Mouse (Mus musculus) stomach, adult 2 months (tissue): ENCODE measurements around the gene Hcfc2. TPM values are rescaled to one million over a fixed set of nuclear protein-coding genes. Genes with fewer than 3 reads are reported as not detected.

ENCODE experiments used
- polyA plus RNA-seq: library from polyadenylated mRNA; depleted of rRNA; stranded (reverse); fragments of >200 nt; gene quantifications from 2 replicates; pipeline ENCODE4 v1.2.3, GENCODE M21; 2012; rRNA removed

Gene Hcfc2
- 1.2 and 1.8 TPM in 2 replicates for polyA plus RNA-seq

DNA sequence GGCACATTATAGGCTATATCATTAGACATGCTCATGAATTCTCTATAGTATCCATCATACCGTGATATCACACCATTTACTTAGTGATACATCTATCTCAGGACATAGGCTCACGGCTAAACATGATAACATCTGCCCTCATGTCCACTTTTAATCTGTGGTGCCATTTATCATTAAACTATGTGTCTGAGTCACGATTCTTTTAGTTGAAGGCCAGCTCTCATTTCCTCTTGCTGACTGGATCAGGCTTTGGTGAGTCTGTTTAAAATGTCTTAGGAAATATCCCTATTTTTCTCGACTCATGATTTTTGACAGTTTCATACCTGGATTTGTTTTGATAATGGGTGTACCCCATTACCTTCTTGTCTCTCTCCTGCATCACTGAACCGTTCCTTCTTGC is at the start of gene Hcfc2:
TSS of gene Hcfc2 (plus strand) at position 205 of the 400 bp plus-strand sequence.

GRCm38 (mm10) chr10:82690494-82690893 is 5.5 kb upstream of the Hcfc2 start, which contains the start of gene Glt8d2:
Gene Glt8d2 (minus strand): TSS chr10:82690650.

DNA sequence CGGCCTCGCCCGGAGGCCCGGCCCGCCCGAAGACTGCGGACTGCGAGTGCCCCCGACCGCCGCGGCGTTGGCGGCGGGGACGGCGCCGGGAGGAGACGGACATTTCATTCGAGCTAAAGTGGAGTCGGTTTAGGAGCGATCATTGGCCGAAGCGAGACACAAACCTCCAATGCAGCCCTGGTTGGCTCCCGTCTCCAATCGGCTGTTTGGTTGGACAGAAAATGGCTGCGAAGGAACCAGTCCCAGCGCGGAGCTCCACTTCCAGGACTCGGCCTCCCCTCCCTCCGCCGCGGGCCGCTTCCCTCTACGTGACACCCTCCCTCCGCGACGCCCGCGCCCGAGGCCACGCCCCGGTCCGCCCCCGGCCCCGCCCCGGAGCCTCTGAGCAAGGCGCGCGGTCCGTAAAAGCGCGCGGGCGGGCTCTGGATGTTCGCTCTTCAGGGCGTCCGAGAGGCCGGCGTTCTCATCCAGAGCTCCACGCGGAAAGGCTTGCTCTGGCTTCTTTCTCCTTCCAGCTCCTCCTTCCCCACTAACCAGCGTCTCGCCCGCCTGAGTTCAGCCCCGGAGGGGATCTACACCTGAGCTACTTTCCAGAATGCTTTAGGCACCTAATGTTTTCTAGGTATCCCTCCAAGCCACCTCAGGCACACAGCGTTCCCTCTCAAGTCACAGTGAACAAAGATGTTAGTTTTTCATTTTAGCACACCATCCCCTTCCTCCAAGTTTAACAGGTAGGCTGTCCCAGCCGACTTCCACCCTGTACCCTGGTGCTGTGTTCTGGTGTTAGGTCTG is 68.1 kb downstream of the Hcfc2 start, which contains the start of gene Nfyb:
TSS of gene Nfyb (minus strand) at position 305 of the 792 bp plus-strand sequence.

Other genes with a start within 250 kb of the Hcfc2 start
- gene Gm1553, start 203.5 kb upstream of the Hcfc2 start, polyA plus RNA-seq, result not detected in 2 replicates
- gene 1190007I07Rik, start 72.9 kb upstream of the Hcfc2 start, polyA plus RNA-seq, result 20.6 and 27.7 TPM in 2 replicates
- 4.9 and 6.8 TPM in 2 replicates for gene Tdg, start 66.3 kb upstream of the Hcfc2 start, polyA plus RNA-seq
- gene Glt8d2, start 5.5 kb upstream of the Hcfc2 start, polyA plus RNA-seq, result 0.49 and 0.58 TPM in 2 replicates
- gene Nfyb, start 68.0 kb downstream of the Hcfc2 start, polyA plus RNA-seq, result 2.0 and 3.1 TPM in 2 replicates
- gene Txnrd1, start 137.8 kb downstream of the Hcfc2 start, polyA plus RNA-seq, result 22.9 and 33.3 TPM in 2 replicates
- 0.23 TPM in 1 of 2 replicates, not detected in the other for gene Eid3, start 170.5 kb downstream of the Hcfc2 start, polyA plus RNA-seq